Mouse (Mus musculus) forebrain, embryonic 11.5 days (tissue): ENCODE measurements around the gene Fam104a. TPM values are rescaled to one million over a fixed set of nuclear protein-coding genes. Genes with fewer than 3 reads are reported as not detected.

Source experiments
- ATAC-seq: fragments of 200-750 bp; cut with Nextera tagmentation; replicated peaks from 2 replicates; pipeline ENCODE4 v1.8.0; 2017; ENCODE audit warnings: moderate TSS enrichment; ENCODE audit not compliant: low FRiP score
- DNase-seq: peaks from one replicate; pipeline ENCODE4 v3.0.0-alpha.2; 2017; ENCODE audit warnings: low spot score
- H3K27ac ChIP-seq: fragments of 300-500 bp; sonication (generic); 2 replicates; pipeline ENCODE4 v1.5.1; 2014; ENCODE audit warnings: low read depth, low read length
- H3K27me3 ChIP-seq: fragments of 300-500 bp; sonication (generic); 2 replicates; pipeline ENCODE4 v1.6.1; 2014; ENCODE audit warnings: mild to moderate bottlenecking, low read length, mixed read lengths; ENCODE audit not compliant: control insufficient read depth, insufficient read depth
- H3K36me3 ChIP-seq: fragments of 300-500 bp; sonication (generic); 2 replicates; pipeline ENCODE4 v1.6.1; 2014; ENCODE audit warnings: mild to moderate bottlenecking, low read length, moderate library complexity, mixed read lengths; ENCODE audit not compliant: control insufficient read depth, insufficient read depth
- H3K4me1 ChIP-seq: fragments of 300-500 bp; sonication (generic); replicated peaks from 2 replicates; pipeline ENCODE4 v1.6.1; 2014; ENCODE audit warnings: low read length, mixed read lengths; ENCODE audit not compliant: control insufficient read depth, insufficient read depth
- H3K4me2 ChIP-seq: fragments of 300-500 bp; sonication (generic); 2 replicates; pipeline ENCODE4 v1.6.1; 2014; ENCODE audit warnings: low read depth, mild to moderate bottlenecking, low read length, moderate library complexity, mixed read lengths; ENCODE audit not compliant: severe bottlenecking
- H3K4me3 ChIP-seq: fragments of 300-500 bp; sonication (generic); 2 replicates; pipeline ENCODE4 v1.5.1; 2014; ENCODE audit warnings: low read depth, low read length
- H3K9ac ChIP-seq: fragments of 300-500 bp; sonication (generic); 2 replicates; pipeline ENCODE4 v1.6.1; 2014; ENCODE audit warnings: low read length
- H3K9me3 ChIP-seq: fragments of 300-500 bp; sonication (generic); 2 replicates; pipeline ENCODE4 v1.6.1; 2016; ENCODE audit warnings: low read length, mixed read lengths; ENCODE audit not compliant: control insufficient read depth
- WGBS: fragments of 180-500 bp; shearing (Covaris S2); extraction: QIAGEN DNeasy Blood & Tissue Kit; methylation state at CpG from one replicate; pipeline ENCODE4 v1.1.7; 2014; 5-methylcytosine and 5-hydroxymethylcytosine counted together
- polyA plus RNA-seq: library from polyadenylated mRNA; unstranded; fragments of >200 nt; fragmentation: Nextera tagmentation; extraction: Ambion mirVana; gene quantifications from 2 replicates; pipeline ENCODE4 v1.2.1, GENCODE M21; 2014

Fam104a gene
- polyA plus RNA-seq, 1 experiment from 2014 or later, result 57.4 TPM

GRCm38 (mm10) chr11:113648690-113649352 lies 35.1 kb downstream of the Fam104a start, which contains the start of gene Cog1:
TSS of gene Cog1 (plus strand) at chr11:113649169.
- peak within 1 kb of the TSS; percentile 80 for H3K27ac ChIP-seq
- peak within 1 kb of the TSS; percentile 58 for H3K4me2 ChIP-seq
- no peaks in the 10 kb centered on the region; the same call in 1 of the 2 replicates for H3K27me3 ChIP-seq
- no peaks in the 10 kb centered on the region for H3K9me3 ChIP-seq
- peak within 1 kb of the TSS; percentile 92 for H3K9ac ChIP-seq
- ATAC-seq, result no peak
- H3K36me3 ChIP-seq, result peaks cover 4% of the 10 kb centered on the region
- H3K4me1 ChIP-seq, result peaks cover 10% of the 10 kb centered on the region; the same call in 1 of the 2 replicates
- no peak for DNase-seq
- WGBS, result 42% methylated on average over 26 of the region's 26 CpGs
- H3K4me3 ChIP-seq, result peak within 1 kb of the TSS; percentile 92

- H3K36me3 ChIP-seq, result peaks cover 3% of the 10 kb centered on the region; the same call in 1 of the 2 replicates
- no peak overlapping the region; the same call in 1 of the 2 replicates for H3K9ac ChIP-seq
- H3K9me3 ChIP-seq, result no peaks in the 10 kb centered on the region
- H3K27me3 ChIP-seq, result no peaks in the 10 kb centered on the region; the same call in 1 of the 2 replicates
- 5% methylated on average over 15 of the region's 15 CpGs for WGBS
- peaks cover 10% of the 10 kb centered on the region; the same call in 1 of the 2 replicates for H3K4me1 ChIP-seq
- DNase-seq, result peak; percentile 92
- no peak overlapping the region for H3K27ac ChIP-seq
- no peak overlapping the region for H3K4me3 ChIP-seq
- no peak for ATAC-seq
- 0 out of 2 replicates have a peak overlapping the region, but pooled peaks have one; percentile 15 for H3K4me2 ChIP-seq
Observed at GRCm38 (mm10) chr11:113648152-113648551, 35.8 kb downstream of the Fam104a start.

- 82% methylated on average over 3 of the region's 3 CpGs for WGBS
- no peaks in the 10 kb centered on the region; the same call in 1 of the 2 replicates for H3K27me3 ChIP-seq
- no peaks in the 10 kb centered on the region for H3K36me3 ChIP-seq
- ATAC-seq, result no peak
- DNase-seq, result no peak
- no peak overlapping the region for H3K4me3 ChIP-seq
- H3K4me2 ChIP-seq, result no peak overlapping the region
- no peak overlapping the region for H3K9ac ChIP-seq
- peaks cover 6% of the 10 kb centered on the region; the same call in 1 of the 2 replicates for H3K4me1 ChIP-seq
- no peak overlapping the region for H3K27ac ChIP-seq
- no peaks in the 10 kb centered on the region for H3K9me3 ChIP-seq
Observed at GRCm38 (mm10) chr11:113645181-113645580, 38.8 kb downstream of the Fam104a start.

GRCm38 (mm10) chr11:113638680-113639079 lies 45.3 kb downstream of the Fam104a start:
- DNase-seq, result no peak
- H3K9ac ChIP-seq, result no peak overlapping the region
- no peak overlapping the region for H3K4me3 ChIP-seq
- H3K9me3 ChIP-seq, result no peaks in the 10 kb centered on the region; the same call in 1 of the 2 replicates
- H3K4me2 ChIP-seq, result no peak overlapping the region
- no peak overlapping the region for H3K27ac ChIP-seq
- WGBS, result 94% methylated on average over 12 of the region's 12 CpGs
- no peaks in the 10 kb centered on the region for H3K4me1 ChIP-seq
- no peak for ATAC-seq
- H3K36me3 ChIP-seq, result no peaks in the 10 kb centered on the region
- no peaks in the 10 kb centered on the region for H3K27me3 ChIP-seq

GRCm38 (mm10) chr11:113634699-113635121 lies 49.2 kb downstream of the Fam104a start:
- Histone ChIP-seq H3K4me2 (no peak overlapping the region), H3K27ac (no peak overlapping the region), H3K36me3 (no peaks in the 10 kb centered on the region), H3K9ac (no peak overlapping the region), H3K4me3 (no peak overlapping the region), H3K4me1 (no peaks in the 10 kb centered on the region), H3K27me3 (no peaks in the 10 kb centered on the region), H3K9me3 (no peaks in the 10 kb centered on the region; the same call in 1 of the 2 replicates)
- 73% methylated on average over 10 of the region's 10 CpGs for WGBS
- DNase-seq, result no peak
- ATAC-seq, result no peak

- no peak for DNase-seq
- Histone ChIP-seq H3K4me2 (no peak overlapping the region), H3K27me3 (no peaks in the 10 kb centered on the region), H3K27ac (no peak overlapping the region), H3K4me1 (no peaks in the 10 kb centered on the region), H3K9me3 (no peaks in the 10 kb centered on the region; the same call in 1 of the 2 replicates), H3K4me3 (no peak overlapping the region), H3K36me3 (no peaks in the 10 kb centered on the region), H3K9ac (no peak overlapping the region)
- no peak for ATAC-seq
- WGBS, result 87% methylated on average over 5 of the region's 5 CpGs
Observed at GRCm38 (mm10) chr11:113633398-113633797, 50.6 kb downstream of the Fam104a start.

GRCm38 (mm10) chr11:113632303-113632702 lies 51.7 kb downstream of the Fam104a start:
- H3K4me2 ChIP-seq, result no peak overlapping the region
- H3K4me3 ChIP-seq, result no peak overlapping the region
- H3K9ac ChIP-seq, result no peak overlapping the region
- H3K9me3 ChIP-seq, result no peaks in the 10 kb centered on the region
- DNase-seq (no peak), ATAC-seq (no peak)
- H3K36me3 ChIP-seq, result no peaks in the 10 kb centered on the region
- no peak overlapping the region for H3K27ac ChIP-seq
- WGBS, result 79% methylated on average over 7 of the region's 7 CpGs
- H3K27me3 ChIP-seq, result no peaks in the 10 kb centered on the region
- H3K4me1 ChIP-seq, result no peaks in the 10 kb centered on the region

- Histone ChIP-seq H3K36me3 (no peaks in the 10 kb centered on the region), H3K27me3 (no peaks in the 10 kb centered on the region), H3K4me2 (no peak overlapping the region), H3K4me3 (no peak overlapping the region), H3K9ac (no peak overlapping the region), H3K27ac (no peak overlapping the region), H3K9me3 (no peaks in the 10 kb centered on the region), H3K4me1 (no peaks in the 10 kb centered on the region)
- 86% methylated on average over 8 of the region's 8 CpGs for WGBS
- ATAC-seq (no peak), DNase-seq (no peak)
Observed at GRCm38 (mm10) chr11:113631862-113632261, 52.1 kb downstream of the Fam104a start.

GRCm38 (mm10) chr11:113631302-113631701 lies 52.7 kb downstream of the Fam104a start:
- ATAC-seq, result no peak
- Histone ChIP-seq H3K9ac (no peak overlapping the region), H3K4me2 (no peak overlapping the region), H3K27ac (no peak overlapping the region), H3K9me3 (no peaks in the 10 kb centered on the region), H3K4me3 (no peak overlapping the region), H3K27me3 (no peaks in the 10 kb centered on the region), H3K36me3 (no peaks in the 10 kb centered on the region), H3K4me1 (no peaks in the 10 kb centered on the region)
- 89% methylated on average over 8 of the region's 8 CpGs for WGBS
- no peak for DNase-seq
